Mouse (Mus musculus): Measurements from ENCODE around the gene Efnb2.

Gene Efnb2

DNA sequence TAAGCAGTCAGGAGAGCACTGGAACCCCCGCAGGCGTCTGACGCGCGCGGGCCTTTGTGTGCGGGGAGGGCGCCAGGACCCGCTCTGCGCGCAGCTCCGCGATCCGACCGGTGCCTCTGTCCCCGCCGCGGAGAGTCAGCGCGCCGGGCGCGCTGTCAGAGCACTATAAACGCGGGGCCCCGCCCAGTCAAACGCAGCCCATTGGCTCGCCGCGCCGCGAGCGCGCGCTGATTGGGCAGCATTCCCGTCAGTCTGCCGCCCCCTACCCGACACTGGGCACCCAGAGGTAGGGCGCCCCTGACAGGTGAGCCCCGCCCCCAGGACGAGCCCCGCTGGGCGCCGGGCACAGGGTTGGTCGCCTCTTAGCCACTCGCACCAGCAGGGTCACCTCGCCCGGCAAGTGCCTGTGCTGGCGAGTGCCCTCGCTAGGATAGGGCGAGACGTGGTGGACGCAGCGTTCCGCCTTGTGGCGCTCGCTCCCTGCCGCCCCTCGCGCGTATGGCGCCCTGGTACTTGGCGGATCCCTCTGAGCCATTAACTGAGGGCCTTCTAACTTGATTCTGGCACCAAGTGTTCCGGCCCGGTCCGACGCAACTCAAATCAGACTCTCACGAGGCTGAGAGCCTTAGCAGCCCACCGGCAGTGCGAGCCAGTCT lies at the start of gene Efnb2:
TSS of gene Efnb2 (minus strand) at position 140 of the 656 bp plus-strand sequence.
- in situ Hi-C loops (cut with MboI; ENCODE audit: low sequenced_read_pairs), result no loop called here

DNA sequence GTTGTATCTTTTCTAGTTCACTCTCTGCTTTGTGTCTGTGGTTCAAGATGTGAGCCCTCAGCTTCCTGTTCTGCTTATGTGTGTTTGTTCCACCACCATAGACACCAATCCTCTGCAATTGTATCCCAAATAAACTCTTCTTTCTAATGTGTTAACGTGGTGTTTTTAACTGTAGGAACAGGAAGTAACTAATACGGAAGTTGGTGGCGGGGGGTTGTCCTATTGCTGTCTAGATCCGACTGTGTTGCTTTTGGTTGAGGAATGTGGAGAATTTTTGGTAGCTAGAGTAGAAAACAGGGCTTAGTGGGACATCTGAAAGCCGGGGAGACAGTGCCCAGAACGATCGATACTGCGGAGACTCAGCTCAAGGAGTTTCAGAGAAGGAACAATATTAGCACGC lies 43.8 kb upstream of the Efnb2 start:
- in situ Hi-C loops (cut with MboI; ENCODE audit: low sequenced_read_pairs), result no loop called here

DNA sequence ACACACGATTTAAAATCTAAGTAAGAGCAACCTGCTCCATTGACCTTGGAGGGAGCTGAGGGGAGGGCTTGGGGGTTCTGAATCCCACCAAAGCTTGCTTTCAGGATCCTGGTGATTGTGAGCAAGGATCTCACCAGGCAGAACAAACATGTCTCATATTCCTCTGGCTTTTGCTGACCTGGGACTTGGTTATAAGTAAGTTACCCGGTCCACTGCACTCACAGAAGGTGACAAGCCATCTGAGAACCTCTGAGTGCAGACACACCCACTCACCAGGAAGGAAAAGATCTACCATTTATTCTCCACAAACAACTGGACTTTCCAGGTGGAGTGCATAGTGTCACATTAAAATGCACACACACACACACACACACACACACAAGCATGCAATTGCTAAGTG lies 42.6 kb upstream of the Efnb2 start:
- in situ Hi-C loops (cut with MboI; ENCODE audit: low sequenced_read_pairs), result no loop called here

DNA sequence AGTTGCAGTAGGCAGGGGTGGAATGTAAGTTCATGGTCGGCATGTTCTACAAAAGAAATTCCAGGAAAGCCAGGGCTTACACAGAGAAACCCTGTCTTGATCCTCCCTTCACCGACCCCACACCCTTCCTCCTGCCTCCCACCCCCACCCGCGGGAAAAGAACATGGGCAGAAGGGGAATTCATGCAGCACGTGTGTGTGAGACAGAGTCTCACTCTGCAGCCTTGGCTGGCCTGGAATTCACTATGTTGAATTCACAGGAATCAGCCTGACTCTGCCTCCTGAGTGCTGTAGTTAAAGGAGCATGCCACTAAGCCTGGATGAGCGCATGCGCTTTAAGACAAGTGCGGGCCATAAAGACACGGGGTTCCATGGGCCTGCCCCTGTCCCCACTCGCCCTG lies 39.8 kb upstream of the Efnb2 start:
- in situ Hi-C loops (cut with MboI; ENCODE audit: low sequenced_read_pairs), result no loop called here

DNA sequence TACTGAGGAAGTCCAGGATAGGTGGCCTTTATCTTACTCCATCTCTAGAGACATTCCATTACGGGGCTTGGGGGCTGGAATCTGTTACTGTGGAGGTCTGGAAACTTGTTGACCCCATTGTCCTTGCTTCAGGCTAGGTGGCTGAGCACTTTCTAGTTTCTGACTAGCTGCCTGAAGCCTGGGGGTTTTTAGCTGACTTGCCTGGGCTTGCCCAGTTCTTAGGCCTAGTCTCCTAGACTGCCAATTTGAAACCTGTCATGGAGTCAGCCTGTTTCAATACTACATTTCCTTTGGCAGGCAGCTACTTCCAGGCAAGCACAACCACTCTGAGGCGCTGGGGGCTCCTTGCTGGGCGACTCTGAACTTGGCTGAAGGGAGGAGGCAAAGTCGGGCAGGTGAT lies 39.2 kb upstream of the Efnb2 start:
- in situ Hi-C loops (cut with MboI; ENCODE audit: low sequenced_read_pairs), result no loop called here

DNA sequence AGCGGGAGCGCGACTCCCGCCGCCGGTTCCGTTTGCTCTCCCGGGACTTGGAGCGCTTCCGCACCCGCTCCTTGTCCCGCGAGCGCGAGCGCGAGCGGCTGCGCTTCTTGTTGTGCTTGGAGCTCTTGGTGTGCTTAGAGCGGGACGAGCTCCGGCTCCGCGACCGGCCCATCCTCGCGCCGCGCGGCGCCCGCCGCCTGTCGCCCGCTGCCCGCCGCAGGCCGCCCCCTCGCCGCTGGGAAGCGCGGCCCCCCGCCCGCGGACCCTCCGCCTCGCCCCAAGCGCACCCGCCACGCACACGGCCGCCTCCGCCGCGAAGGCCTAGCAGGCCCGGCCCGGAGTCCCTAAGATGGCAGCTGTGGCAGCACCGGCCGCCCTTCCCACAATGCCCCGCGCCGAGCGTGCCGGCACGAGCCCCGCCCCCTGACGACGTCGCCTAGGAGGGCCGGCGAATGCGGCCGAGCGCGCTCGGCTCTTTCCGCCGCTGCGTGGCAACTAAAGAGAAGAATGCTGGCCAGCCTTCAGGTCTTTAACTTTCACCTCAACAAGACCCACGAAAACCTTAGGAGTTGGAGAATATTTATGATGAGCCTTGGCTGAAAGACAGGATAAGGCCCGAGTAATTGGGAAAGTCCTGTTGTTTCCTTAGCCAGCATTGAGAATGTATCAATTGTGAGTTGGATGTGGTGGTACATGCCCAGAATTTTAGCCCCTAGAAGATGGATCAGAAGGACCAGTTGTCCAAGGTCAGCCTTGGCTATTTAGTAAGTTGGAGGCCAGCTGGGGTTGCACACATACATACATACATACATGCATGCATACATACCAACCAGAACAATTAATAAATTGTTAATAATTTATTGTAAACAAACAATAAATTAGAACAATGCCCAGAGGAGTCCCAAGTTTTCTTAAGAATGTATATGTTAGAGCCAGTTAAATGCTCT lies 29.4 kb upstream of the Efnb2 start, which contains the start of gene Arglu1:
TSS of gene Arglu1 (minus strand) at position 376 of the 947 bp plus-strand sequence.
- in situ Hi-C loops (cut with MboI; ENCODE audit: low sequenced_read_pairs), result no loop called here

DNA sequence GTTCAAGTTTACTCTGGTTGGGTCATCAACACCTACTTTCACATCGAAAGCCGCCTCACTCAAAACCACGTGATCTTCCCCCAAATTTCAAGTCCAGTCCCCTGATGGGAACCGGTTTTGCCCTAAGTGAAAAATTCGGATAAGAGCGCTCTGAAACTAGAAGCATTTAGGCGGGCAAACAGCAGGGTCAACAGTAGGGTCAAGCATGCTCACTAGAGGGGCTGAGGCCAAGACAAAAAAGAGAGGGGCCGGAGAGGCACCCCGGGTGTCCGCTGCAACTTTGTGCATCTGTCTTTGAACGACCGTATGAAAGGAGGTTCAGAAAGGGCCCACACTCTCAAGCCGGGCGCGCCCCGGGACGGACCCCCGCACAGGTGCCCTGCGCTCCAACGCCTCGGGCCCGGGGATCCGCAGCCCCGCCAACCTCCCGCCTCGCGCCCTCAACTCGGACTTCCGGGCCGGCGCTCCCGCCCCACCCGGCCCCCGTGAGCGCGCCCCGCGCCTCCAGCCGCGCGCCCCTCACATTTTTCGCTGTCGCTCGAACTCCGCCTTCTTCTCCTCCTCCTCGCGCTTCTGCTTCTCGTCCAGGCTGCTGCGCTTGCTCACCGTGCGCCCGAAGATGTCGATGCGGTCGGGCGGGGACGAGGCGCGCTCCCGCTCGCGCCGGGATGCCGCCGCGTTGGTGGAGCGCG lies 28.6 kb upstream of the Efnb2 start:
- in situ Hi-C loops (cut with MboI; ENCODE audit: low sequenced_read_pairs), result no loop called here

DNA sequence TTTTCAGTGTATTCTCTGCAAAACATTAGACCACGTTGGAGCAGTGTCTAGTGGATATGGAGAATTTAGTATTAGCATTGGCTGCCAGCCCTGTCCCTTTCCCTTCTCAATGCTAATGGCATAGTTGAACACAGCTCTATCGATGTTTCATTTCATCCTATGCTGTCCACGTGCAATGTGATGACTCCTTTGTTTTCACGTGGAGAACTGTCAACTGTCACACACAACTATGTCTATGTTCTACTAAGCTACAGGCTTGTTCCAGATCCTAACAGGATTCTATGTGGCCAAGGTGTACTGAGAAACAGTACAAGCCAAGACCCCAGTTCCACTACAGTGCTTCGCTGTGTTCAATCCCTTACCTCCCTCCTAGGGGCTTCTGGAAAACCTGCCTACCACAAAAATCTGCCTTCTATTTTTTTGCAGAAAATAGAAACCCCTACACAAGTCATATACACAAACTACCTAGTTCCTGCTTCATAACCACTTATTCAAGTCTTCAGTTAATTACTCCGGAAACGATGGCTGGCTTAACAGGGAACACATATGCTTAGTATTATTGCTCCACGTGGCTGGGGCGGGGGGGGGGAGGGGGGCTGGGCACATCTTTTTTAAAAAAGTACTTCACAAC lies 27.9 kb upstream of the Efnb2 start:
- in situ Hi-C loops (cut with MboI; ENCODE audit: low sequenced_read_pairs), result no loop called here

DNA sequence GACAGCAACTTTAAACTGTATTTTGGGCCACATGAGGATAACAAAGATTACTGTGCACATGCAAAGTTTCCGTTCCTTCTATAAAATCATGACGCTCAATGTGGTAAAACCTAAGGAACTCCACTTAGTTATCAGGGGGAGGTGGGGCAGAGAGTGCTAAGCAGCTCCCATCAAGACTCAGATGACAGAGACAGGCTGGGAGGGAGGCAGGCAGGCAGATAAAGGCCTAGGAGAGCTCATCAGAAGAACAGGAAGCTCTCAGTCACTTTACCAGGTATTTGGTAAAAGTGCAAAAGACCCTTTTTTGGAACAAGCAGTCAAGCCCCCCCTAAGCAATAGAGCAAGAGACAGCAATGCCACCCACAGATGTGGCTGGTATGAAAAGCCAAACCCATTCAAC lies 24.5 kb upstream of the Efnb2 start:
- in situ Hi-C loops (cut with MboI; ENCODE audit: low sequenced_read_pairs), result no loop called here

DNA sequence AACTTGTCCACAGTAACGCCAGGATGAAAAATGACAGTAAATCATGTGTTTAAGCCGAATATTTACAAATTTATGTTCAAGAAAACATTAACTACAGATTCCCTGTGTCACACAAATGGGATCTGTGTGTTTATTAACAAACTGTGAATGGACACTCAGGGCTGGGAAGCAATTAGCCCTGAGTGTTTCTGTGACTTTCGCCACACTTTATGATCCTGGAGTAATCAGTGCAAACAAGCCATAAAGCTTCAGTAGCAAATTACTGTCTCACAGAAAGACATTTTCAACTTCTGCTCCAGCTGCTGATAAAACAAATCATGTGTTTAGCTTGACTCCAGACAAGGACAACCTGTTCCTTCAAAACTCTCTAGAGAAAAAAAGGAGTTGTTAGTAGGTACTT lies 21.7 kb upstream of the Efnb2 start:
- in situ Hi-C loops (cut with MboI; ENCODE audit: low sequenced_read_pairs), result no loop called here

DNA sequence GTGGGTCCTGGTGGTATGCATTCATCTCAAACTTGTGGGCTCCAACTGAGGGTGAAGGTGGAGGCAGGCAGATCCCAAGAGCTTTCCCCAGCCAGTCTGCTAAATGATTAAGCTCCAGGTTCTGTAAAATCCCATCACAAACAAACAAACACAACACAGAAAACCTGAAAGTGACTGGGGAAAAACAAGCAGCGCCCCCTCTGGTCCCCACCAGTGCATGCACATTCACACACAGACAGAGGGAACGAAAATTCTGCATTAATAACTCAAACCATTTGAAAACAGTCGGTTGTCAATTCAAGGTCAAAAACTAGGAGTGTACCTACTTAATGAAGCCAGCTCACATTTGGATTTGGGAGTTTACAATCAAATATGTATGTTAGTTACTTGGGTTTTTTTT lies 17.2 kb upstream of the Efnb2 start:
- in situ Hi-C loops (cut with MboI; ENCODE audit: low sequenced_read_pairs), result no loop called here

DNA sequence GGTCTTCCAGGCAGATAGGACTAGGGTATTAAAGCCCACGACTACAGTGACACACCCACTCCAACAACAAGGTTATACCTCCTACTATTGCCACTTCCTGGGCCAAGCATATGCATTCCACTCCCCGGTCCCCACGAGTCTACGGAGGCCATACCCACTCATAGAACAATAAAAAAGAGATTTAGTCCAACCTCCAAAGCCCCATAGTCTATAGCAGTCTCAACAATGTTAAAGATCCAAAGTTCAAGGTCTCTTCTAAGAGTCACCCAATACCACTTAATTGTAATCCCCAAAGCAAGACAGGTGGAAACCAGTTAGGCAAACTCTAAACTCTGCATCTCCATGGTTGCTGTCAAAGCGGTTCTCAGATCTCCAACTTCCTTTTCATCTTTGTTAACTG lies 13.8 kb upstream of the Efnb2 start:
- in situ Hi-C loops (cut with MboI; ENCODE audit: low sequenced_read_pairs), result no loop called here

DNA sequence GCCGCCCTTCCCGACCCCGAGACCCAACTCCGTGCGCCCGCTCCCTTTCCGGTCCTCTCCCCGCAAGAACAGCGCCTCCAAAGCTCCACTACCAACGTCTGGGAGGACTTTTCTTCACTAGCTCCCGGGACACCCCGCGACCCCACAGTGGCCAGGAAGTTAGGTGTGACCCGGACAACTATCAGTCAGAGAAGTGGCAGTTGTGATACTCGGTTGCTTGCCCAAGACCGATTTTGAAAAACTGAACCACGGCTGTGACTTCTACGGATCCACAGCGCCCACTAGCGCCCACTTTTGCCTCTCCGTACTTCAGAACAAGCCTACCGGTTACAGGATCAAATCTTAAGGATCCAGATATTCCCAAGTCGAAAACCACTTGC lies 707 bp upstream of the Efnb2 start:
- in situ Hi-C loops (cut with MboI; ENCODE audit: low sequenced_read_pairs), result no loop called here

DNA sequence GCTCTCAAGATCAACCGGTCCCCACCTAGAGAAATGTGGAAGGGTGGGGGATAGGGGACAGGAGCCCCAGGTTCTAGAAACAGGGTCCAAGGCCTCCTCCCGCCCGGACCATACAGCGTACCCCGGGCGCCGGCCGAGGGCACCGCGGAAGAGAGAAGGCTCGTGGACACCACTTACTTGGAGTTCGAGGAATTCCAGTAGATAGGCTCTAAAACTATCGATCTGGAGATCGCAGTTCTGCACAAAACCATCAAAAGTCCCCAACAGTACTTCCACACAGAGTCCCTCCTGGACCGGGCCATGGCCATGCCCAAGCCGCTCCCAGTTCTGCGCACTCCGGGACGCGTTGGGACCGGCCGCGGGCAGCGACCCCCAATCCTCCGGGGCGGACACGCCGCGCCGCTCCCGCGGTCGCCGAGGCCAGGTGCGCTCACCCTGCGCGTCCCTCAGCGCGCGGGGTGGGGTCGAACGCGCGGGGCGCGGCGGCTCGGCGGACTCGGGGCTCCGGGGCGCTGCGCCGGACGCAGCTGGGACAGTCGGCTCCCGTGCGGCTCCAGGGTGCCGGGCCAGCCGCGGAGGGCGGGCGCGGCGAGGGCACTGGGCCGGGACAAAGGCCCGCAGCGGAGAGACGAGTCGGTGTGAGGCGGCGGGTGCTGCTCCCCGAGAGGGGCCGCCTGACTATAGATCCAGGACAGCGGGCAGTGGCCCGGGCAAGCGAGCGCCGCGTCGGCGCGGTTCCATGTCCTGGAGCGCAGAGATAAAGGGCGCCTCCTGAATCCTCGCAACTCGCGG lies 539 bp downstream of the Efnb2 start:
- in situ Hi-C loops (cut with MboI; ENCODE audit: low sequenced_read_pairs), result no loop called here

DNA sequence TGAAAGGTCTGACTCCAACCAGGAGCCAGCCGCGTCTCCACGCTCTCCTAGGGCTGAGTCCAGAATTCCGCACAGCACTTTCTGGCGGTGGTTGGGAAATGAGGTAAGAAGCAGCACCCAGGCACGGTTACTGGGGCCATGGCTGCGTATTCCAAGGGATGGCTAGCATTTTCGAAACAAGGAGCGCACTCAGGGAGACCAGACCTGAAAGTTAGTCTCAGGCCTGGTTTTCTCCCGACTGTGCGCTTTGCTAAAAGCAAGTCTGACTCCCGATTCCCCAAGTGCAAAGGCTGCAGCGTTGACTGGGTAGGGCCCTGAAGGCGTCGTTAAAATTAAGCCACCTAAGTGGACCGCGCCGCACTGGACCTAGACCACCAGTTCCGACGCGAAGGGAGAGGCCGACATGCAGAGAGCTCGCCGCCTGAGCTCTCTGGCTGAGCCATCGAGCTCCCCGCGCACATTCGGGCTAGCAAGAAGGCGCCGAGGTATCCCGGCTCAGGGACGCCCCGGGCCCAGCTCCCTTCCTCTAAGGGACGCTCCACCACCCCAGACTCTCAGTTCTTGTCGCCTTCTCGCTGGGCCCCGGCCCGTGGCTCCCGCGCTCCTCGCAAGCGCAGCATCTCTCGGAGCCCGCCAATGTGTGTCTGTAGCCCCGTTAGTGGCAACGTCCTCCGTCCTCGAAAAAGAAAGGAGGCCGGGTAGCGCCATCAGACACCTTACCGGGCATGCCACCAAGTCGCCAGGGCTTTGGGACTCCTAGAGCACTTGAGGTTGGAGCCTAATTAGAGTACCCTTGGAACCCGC lies 1.3 kb downstream of the Efnb2 start:
- in situ Hi-C loops (cut with MboI; ENCODE audit: low sequenced_read_pairs), result no loop called here

DNA sequence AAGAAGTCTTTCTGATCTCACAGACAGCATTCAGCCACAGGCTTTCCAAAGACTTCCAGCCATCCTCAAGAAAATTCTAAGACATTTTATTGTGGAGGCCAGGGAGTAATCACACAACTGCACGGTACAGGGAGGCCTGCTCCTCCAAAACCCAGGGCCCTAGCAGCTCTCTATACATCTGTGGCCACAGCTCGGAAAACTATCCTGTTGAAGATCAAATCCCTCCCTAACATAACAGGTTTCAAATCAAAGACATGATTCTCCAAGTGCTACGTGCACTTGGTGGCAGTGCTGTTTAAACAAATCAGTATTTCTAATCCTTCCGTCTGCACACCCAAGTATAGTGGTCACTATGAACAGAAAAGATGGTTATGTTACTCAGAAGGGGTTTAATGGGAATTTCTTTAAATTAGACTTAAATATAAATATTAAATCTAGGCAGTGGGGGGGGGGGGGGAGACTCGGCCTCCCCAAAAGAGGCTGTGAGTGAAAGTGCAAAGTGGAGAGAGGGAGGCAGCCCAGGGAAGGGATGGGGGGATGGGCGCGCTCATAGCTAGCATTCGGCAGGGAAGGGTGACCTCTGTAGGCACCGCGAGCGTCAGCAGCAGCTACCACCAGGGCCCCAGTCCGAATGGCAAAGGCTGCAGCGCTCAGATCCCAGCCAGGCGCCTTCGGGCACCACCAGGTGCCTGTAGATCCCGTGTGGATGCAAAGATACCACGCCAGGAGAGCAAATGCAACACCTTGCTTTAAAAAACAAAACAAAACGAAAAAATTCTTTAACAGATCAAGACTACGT lies 2.4 kb downstream of the Efnb2 start:
- in situ Hi-C loops (cut with MboI; ENCODE audit: low sequenced_read_pairs), result no loop called here

DNA sequence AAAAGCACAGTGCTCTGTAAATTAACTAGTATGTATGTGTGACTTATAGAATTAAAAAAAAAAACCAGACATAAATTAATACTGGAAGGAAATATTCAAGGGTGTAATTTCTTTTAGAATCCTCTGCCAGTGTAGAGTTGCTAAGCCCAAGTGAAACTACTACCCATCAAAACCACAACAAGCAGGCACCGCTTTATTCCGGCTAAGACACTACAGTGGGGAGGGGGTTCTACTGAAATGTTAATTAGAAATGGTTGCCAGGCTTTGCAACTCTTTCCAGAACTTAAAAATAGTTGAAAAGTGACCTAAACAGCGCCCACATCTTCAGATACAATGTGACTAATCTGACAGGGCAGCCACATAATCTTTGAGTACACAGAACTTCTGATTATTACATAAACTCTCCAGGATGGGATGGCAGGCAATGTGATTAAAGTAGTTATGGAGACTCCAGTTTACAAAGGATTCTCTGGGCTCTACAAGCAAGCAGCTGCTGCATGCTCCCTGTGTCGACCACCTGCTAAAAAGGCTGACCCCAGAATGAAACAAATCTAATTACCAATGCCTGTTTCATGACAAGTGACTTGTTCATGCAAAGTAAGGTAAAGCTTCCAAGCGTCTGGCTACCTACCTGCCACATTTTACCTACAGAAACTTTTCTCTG lies 3.2 kb downstream of the Efnb2 start:
- in situ Hi-C loops (cut with MboI; ENCODE audit: low sequenced_read_pairs), result no loop called here
